Mouse (Mus musculus): Measurements from ENCODE around the gene Clpp. TPM values are rescaled to one million over a fixed set of nuclear protein-coding genes. Genes with fewer than 3 reads are reported as not detected.

Clpp gene
- polyA plus RNA-seq, 1 experiment from 2014 or later = 166 TPM

GRCm38 (mm10) chr17:56974708-56975240, 15.3 kb upstream of the Clpp start:
- H3K4me3 ChIP-seq = no peak overlapping the region
- no peaks in the 10 kb centered on the region for H3K9me3 ChIP-seq
- WGBS = 81% methylated on average over 5 of the region's 5 CpGs
- no peaks in the 10 kb centered on the region for H3K27me3 ChIP-seq
- no peak overlapping the region for H3K27ac ChIP-seq (replicated peaks)
- no peaks in the 10 kb centered on the region for H3K4me1 ChIP-seq (replicated peaks)
- no peak overlapping the region for H3K9ac ChIP-seq
- ATAC-seq (ENCODE audit: low FRiP score, low read depth) = no peak
- no peaks in the 10 kb centered on the region for H3K36me3 ChIP-seq
- H3K4me2 ChIP-seq = no peak overlapping the region

- ATAC-seq (ENCODE audit: low FRiP score, low read depth) = no peak
- Histone ChIP-seq H3K27ac (replicated peaks) (no peak overlapping the region), H3K36me3 (no peaks in the 10 kb centered on the region), H3K4me1 (replicated peaks) (no peaks in the 10 kb centered on the region), H3K9me3 (no peaks in the 10 kb centered on the region), H3K4me3 (no peak overlapping the region), H3K9ac (no peak overlapping the region), H3K4me2 (no peak overlapping the region), H3K27me3 (no peaks in the 10 kb centered on the region)
- 76% methylated on average over 3 of the region's 3 CpGs for WGBS
Observed at GRCm38 (mm10) chr17:56975391-56975790, 14.7 kb upstream of the Clpp start.

- no peaks in the 10 kb centered on the region for H3K4me1 ChIP-seq (replicated peaks)
- H3K9ac ChIP-seq = no peak overlapping the region
- no peaks in the 10 kb centered on the region for H3K27me3 ChIP-seq
- no peaks in the 10 kb centered on the region for H3K9me3 ChIP-seq
- no peak overlapping the region for H3K4me2 ChIP-seq
- no peak for ATAC-seq (ENCODE audit: low FRiP score, low read depth)
- H3K4me3 ChIP-seq = no peak overlapping the region
- 84% methylated on average over 8 of the region's 8 CpGs for WGBS
- H3K27ac ChIP-seq (replicated peaks) = no peak overlapping the region
- H3K36me3 ChIP-seq = no peaks in the 10 kb centered on the region
Observed at GRCm38 (mm10) chr17:56976531-56977390, 13.3 kb upstream of the Clpp start.

- Histone ChIP-seq H3K4me2 (no peak overlapping the region), H3K4me3 (no peak overlapping the region), H3K27ac (replicated peaks) (no peak overlapping the region), H3K9me3 (no peaks in the 10 kb centered on the region), H3K4me1 (replicated peaks) (no peaks in the 10 kb centered on the region), H3K27me3 (no peaks in the 10 kb centered on the region), H3K36me3 (no peaks in the 10 kb centered on the region), H3K9ac (no peak overlapping the region)
- ATAC-seq (ENCODE audit: low FRiP score, low read depth) = no peak
- 37% methylated on average over 7 of the region's 8 CpGs for WGBS
Observed at GRCm38 (mm10) chr17:56979524-56979923, 10.6 kb upstream of the Clpp start.

- Histone ChIP-seq H3K4me2 (no peak overlapping the region), H3K27me3 (no peaks in the 10 kb centered on the region), H3K4me3 (no peak overlapping the region), H3K9me3 (no peaks in the 10 kb centered on the region), H3K27ac (replicated peaks) (no peak overlapping the region), H3K9ac (no peak overlapping the region), H3K36me3 (no peaks in the 10 kb centered on the region), H3K4me1 (replicated peaks) (no peaks in the 10 kb centered on the region)
- 85% methylated on average over 7 of the region's 7 CpGs for WGBS
- no peak for ATAC-seq (ENCODE audit: low FRiP score, low read depth)
Observed at GRCm38 (mm10) chr17:56981049-56981448, 9.1 kb upstream of the Clpp start.

GRCm38 (mm10) chr17:56982013-56982412, 8.1 kb upstream of the Clpp start, which contains the start of gene Acer1:
Gene Acer1, minus strand, starts transcription at chr17:56982126.
- H3K9me3 ChIP-seq = no peaks in the 10 kb centered on the region
- ATAC-seq (ENCODE audit: low FRiP score, low read depth) = no peak
- H3K4me3 ChIP-seq = no peak within 1 kb of the TSS
- H3K4me2 ChIP-seq = no peak within 1 kb of the TSS
- no peak within 1 kb of the TSS for H3K27ac ChIP-seq (replicated peaks)
- H3K36me3 ChIP-seq = no peaks in the 10 kb centered on the region
- H3K27me3 ChIP-seq = no peaks in the 10 kb centered on the region
- WGBS = 77% methylated on average over 5 of the region's 5 CpGs
- H3K9ac ChIP-seq = no peak within 1 kb of the TSS
- no peaks in the 10 kb centered on the region for H3K4me1 ChIP-seq (replicated peaks)

- H3K4me1 ChIP-seq (replicated peaks) = 0 out of 2 replicates have a peak, but pooled peaks cover 4% of the 10 kb centered on the region
- H3K27ac ChIP-seq (replicated peaks) = no peak overlapping the region
- no peaks in the 10 kb centered on the region for H3K36me3 ChIP-seq
- H3K9ac ChIP-seq = no peak overlapping the region
- H3K27me3 ChIP-seq = no peaks in the 10 kb centered on the region
- no peak overlapping the region for H3K4me3 ChIP-seq
- ATAC-seq (ENCODE audit: low FRiP score, low read depth) = no peak
- 91% methylated on average over 9 of the region's 9 CpGs for WGBS
- H3K9me3 ChIP-seq = no peaks in the 10 kb centered on the region
- H3K4me2 ChIP-seq = no peak overlapping the region
Observed at GRCm38 (mm10) chr17:56984886-56985285, 5.2 kb upstream of the Clpp start.

GRCm38 (mm10) chr17:56985656-56986055, 4.4 kb upstream of the Clpp start:
- 0 out of 2 replicates have a peak, but pooled peaks cover 4% of the 10 kb centered on the region for H3K4me1 ChIP-seq (replicated peaks)
- H3K4me2 ChIP-seq = no peak overlapping the region
- H3K27me3 ChIP-seq = no peaks in the 10 kb centered on the region
- H3K9me3 ChIP-seq = no peaks in the 10 kb centered on the region
- no peak for ATAC-seq (ENCODE audit: low FRiP score, low read depth)
- no peak overlapping the region for H3K27ac ChIP-seq (replicated peaks)
- no peak overlapping the region for H3K9ac ChIP-seq
- H3K4me3 ChIP-seq = no peak overlapping the region
- WGBS = 82% methylated on average over 3 of the region's 3 CpGs
- no peaks in the 10 kb centered on the region for H3K36me3 ChIP-seq

GRCm38 (mm10) chr17:56986105-56986805, 3.9 kb upstream of the Clpp start:
- Histone ChIP-seq H3K4me3 (no peak overlapping the region), H3K27me3 (no peaks in the 10 kb centered on the region), H3K4me2 (no peak overlapping the region), H3K27ac (replicated peaks) (no peak overlapping the region), H3K4me1 (replicated peaks) (peaks cover 9% of the 10 kb centered on the region), H3K9ac (no peak overlapping the region), H3K36me3 (no peaks in the 10 kb centered on the region), H3K9me3 (no peaks in the 10 kb centered on the region)
- WGBS = 92% methylated on average over 3 of the region's 3 CpGs
- ATAC-seq (ENCODE audit: low FRiP score, low read depth) = no peak

- no peaks in the 10 kb centered on the region for H3K9me3 ChIP-seq
- H3K4me1 ChIP-seq (replicated peaks) = peaks cover 22% of the 10 kb centered on the region
- H3K27ac ChIP-seq (replicated peaks) = no peak overlapping the region
- no peak overlapping the region for H3K4me2 ChIP-seq
- no peak overlapping the region for H3K9ac ChIP-seq
- H3K36me3 ChIP-seq = peaks cover 11% of the 10 kb centered on the region
- no peaks in the 10 kb centered on the region for H3K27me3 ChIP-seq
- 89% methylated on average over 7 of the region's 7 CpGs for WGBS
- no peak for ATAC-seq (ENCODE audit: low FRiP score, low read depth)
- H3K4me3 ChIP-seq = no peak overlapping the region
Observed at GRCm38 (mm10) chr17:56988441-56988840, 1.7 kb upstream of the Clpp start.

- Histone ChIP-seq H3K4me3 (peak overlapping the region; percentile 61), H3K27me3 (no peaks in the 10 kb centered on the region), H3K27ac (replicated peaks) (peak overlapping the region; percentile 92), H3K36me3 (peaks cover 17% of the 10 kb centered on the region), H3K4me1 (replicated peaks) (peaks cover 22% of the 10 kb centered on the region), H3K4me2 (peak overlapping the region; percentile 86), H3K9ac (peak overlapping the region; percentile 71; the same call in 1 of the 2 replicates), H3K9me3 (no peaks in the 10 kb centered on the region)
- WGBS = 73% methylated on average over 7 of the region's 7 CpGs
- ATAC-seq (ENCODE audit: low FRiP score, low read depth) = no peak
Observed at GRCm38 (mm10) chr17:56988921-56989430, 1.1 kb upstream of the Clpp start.
